Mouse (Mus musculus) liver, embryonic 14.5 days (tissue): Measurements from ENCODE around the gene Xpo6. TPM values are rescaled to one million over a fixed set of nuclear protein-coding genes. Genes with fewer than 3 reads are reported as not detected.

ENCODE experiments used
- ATAC-seq: fragments of 200-750 bp; cut with Nextera tagmentation; 2 replicates; pipeline ENCODE4 v1.8.0; 2017; ENCODE audit warnings: moderate number of reproducible peaks, mild to moderate bottlenecking, moderate library complexity; ENCODE audit not compliant: insufficient read depth
- DNase-seq, 3 experiments: peaks; one replicate each; pipeline ENCODE4 v3.0.0-alpha.2; 2012 to 2013; ENCODE audit warnings: low read depth in 3 of 3, low spot score in 3 of 3
- H3K27ac ChIP-seq: fragments of 300-500 bp; sonication (generic); 2 replicates; pipeline ENCODE4 v1.5.1; 2014; ENCODE audit warnings: moderate library complexity, mild to moderate bottlenecking, control low read depth, inconsistent platforms
- H3K27me3 ChIP-seq: fragments of 300-500 bp; sonication (generic); 2 replicates; pipeline ENCODE4 v1.6.1; 2014; ENCODE audit warnings: mild to moderate bottlenecking, low read length, moderate library complexity; ENCODE audit not compliant: control insufficient read depth, insufficient read depth
- H3K36me3 ChIP-seq: fragments of 300-500 bp; sonication (generic); replicated peaks from 2 replicates; pipeline ENCODE4 v1.6.1; 2014; ENCODE audit warnings: low read depth; ENCODE audit not compliant: control insufficient read depth, insufficient read depth
- H3K4me1 ChIP-seq, 2 experiments: fragments of 200-500 bp in 1 of 2; fragments of 300-500 bp in 1 of 2; sonication (generic) in 1 of 2; replicated peaks; 2 replicates each; pipeline ENCODE4 v1.6.1; 2012 to 2014; ENCODE audit warnings: antibody characterized with exemption in 1 of 2, inconsistent platforms in 1 of 2, low read length in 1 of 2; ENCODE audit not compliant: control insufficient read depth in 2 of 2, insufficient read depth in 2 of 2
- H3K4me2 ChIP-seq: fragments of 300-500 bp; sonication (generic); 2 replicates; pipeline ENCODE4 v1.6.1; 2014; ENCODE audit warnings: low read depth, mild to moderate bottlenecking, control low read depth, moderate library complexity
- H3K4me3 ChIP-seq, 2 experiments: fragments of 200-500 bp in 1 of 2; fragments of 300-500 bp in 1 of 2; sonication (generic) in 1 of 2; 2 replicates each; pipeline ENCODE4 v1.5.1; 2012 to 2014; ENCODE audit warnings: low read depth in 2 of 2, low read length in 2 of 2, mild to moderate bottlenecking in 2 of 2, control low read depth in 1 of 2, inconsistent platforms in 1 of 2, moderate library complexity in 1 of 2; ENCODE audit not compliant: insufficient read depth in 1 of 2
- H3K9ac ChIP-seq: fragments of 300-500 bp; sonication (generic); replicated peaks from 2 replicates; pipeline ENCODE4 v1.6.1; 2014; ENCODE audit warnings: mild to moderate bottlenecking, control low read depth, moderate library complexity
- H3K9me3 ChIP-seq: fragments of 300-500 bp; sonication (generic); 2 replicates; pipeline ENCODE4 v1.6.1; 2016; ENCODE audit warnings: low read length, mixed read lengths; ENCODE audit not compliant: control insufficient read depth
- CTCF ChIP-seq: IDR thresholded peaks from 2 replicates; pipeline ENCODE4 v1.5.1; 2016; ENCODE audit warnings: antibody characterized with exemption, low read depth, control low read depth
- EP300 ChIP-seq: IDR thresholded peaks from 2 replicates; pipeline ENCODE4 v1.6.1; 2016; ENCODE audit warnings: antibody characterized with exemption, low read depth
- WGBS: fragments of 180-500 bp; shearing (Covaris S2); extraction: QIAGEN DNeasy Blood & Tissue Kit; methylation state at CpG from one replicate; pipeline ENCODE4 v1.1.7; 2014; ENCODE audit not compliant: insufficient replicate concordance; 5-methylcytosine and 5-hydroxymethylcytosine counted together
- polyA plus RNA-seq, 2 experiments: library from polyadenylated mRNA; depleted of rRNA in 1 of 2; stranded (reverse) in 1 of 2; unstranded in 1 of 2; fragments of >200 nt; fragmentation: Nextera tagmentation in 1 of 2; extraction: Ambion mirVana in 1 of 2; gene quantifications; 2 replicates each; pipeline versions ENCODE4 v1.2.1 to v1.2.3; 2012 to 2014

Gene Xpo6
- polyA plus RNA-seq, 2 experiments = 18.2 to 47.5 TPM

- Histone ChIP-seq H3K36me3 (peaks cover 14% of the 10 kb centered on the region), H3K9me3 (no peaks in the 10 kb centered on the region), H3K27ac (no peak overlapping the region), H3K4me2 (no peak overlapping the region), H3K4me1 (no peaks in the 10 kb centered on the region), H3K9ac (no peak overlapping the region), H3K27me3 (no peaks in the 10 kb centered on the region), H3K4me3 (no peak overlapping the region)
- ATAC-seq (no peak), DNase-seq (no peak)
- WGBS = 89% methylated on average over 1 of the region's 1 CpGs
- no peak for TF ChIP-seq CTCF
- TF ChIP-seq EP300 = no peak
These were observed 54.1 kb downstream of the Xpo6 start for GRCm38 (mm10) chr7:126146156-126146555.

GRCm38 (mm10) chr7:126144364-126144763 lies 55.9 kb downstream of the Xpo6 start:
- H3K4me3 ChIP-seq = no peak overlapping the region
- WGBS = 53% methylated on average over 2 of the region's 2 CpGs
- no peaks in the 10 kb centered on the region for H3K4me1 ChIP-seq
- no peak overlapping the region for H3K27ac ChIP-seq
- no peak overlapping the region for H3K9ac ChIP-seq
- H3K4me2 ChIP-seq = no peak overlapping the region
- ATAC-seq (no peak), DNase-seq (no peak)
- H3K27me3 ChIP-seq = no peaks in the 10 kb centered on the region
- TF ChIP-seq CTCF = no peak
- TF ChIP-seq EP300 = no peak
- H3K9me3 ChIP-seq = no peaks in the 10 kb centered on the region
- H3K36me3 ChIP-seq = peaks cover 31% of the 10 kb centered on the region

GRCm38 (mm10) chr7:126137850-126138249 lies 62.5 kb downstream of the Xpo6 start:
- TF ChIP-seq EP300 (no peak), CTCF (no peak)
- WGBS = 85% methylated on average over 5 of the region's 5 CpGs
- DNase-seq = no peak
- Histone ChIP-seq H3K27ac (no peak overlapping the region), H3K4me1 (no peaks in the 10 kb centered on the region), H3K4me2 (no peak overlapping the region), H3K9me3 (no peaks in the 10 kb centered on the region), H3K27me3 (no peaks in the 10 kb centered on the region), H3K9ac (no peak overlapping the region), H3K36me3 (peaks cover 26% of the 10 kb centered on the region), H3K4me3 (no peak overlapping the region)
- no peak for ATAC-seq

- TF ChIP-seq CTCF (no peak), EP300 (no peak)
- Histone ChIP-seq H3K27me3 (no peaks in the 10 kb centered on the region), H3K4me3 (no peak overlapping the region), H3K36me3 (peaks cover 21% of the 10 kb centered on the region), H3K27ac (no peak overlapping the region), H3K9ac (no peak overlapping the region), H3K4me1 (no peaks in the 10 kb centered on the region), H3K9me3 (no peaks in the 10 kb centered on the region), H3K4me2 (no peak overlapping the region)
- ATAC-seq (no peak), DNase-seq (no peak)
- WGBS = 47% methylated on average over 2 of the region's 2 CpGs
These were observed 64.9 kb downstream of the Xpo6 start for GRCm38 (mm10) chr7:126135391-126135790.

- no peaks in the 10 kb centered on the region for H3K27me3 ChIP-seq
- H3K4me1 ChIP-seq = no peaks in the 10 kb centered on the region
- ATAC-seq = no peak
- peaks cover 15% of the 10 kb centered on the region for H3K36me3 ChIP-seq
- WGBS = 62% methylated on average over 4 of the region's 4 CpGs
- no peak overlapping the region for H3K9ac ChIP-seq
- no peak overlapping the region for H3K27ac ChIP-seq
- TF ChIP-seq CTCF = no peak
- TF ChIP-seq EP300 = 0 out of 2 replicates have a peak, but pooled peaks have one; percentile 13
- no peak overlapping the region for H3K4me3 ChIP-seq
- no peaks in the 10 kb centered on the region for H3K9me3 ChIP-seq
- no peak overlapping the region for H3K4me2 ChIP-seq
- DNase-seq = peak in 2 of 3 experiments; percentile 24 to 33
These were observed 65.5 kb downstream of the Xpo6 start for GRCm38 (mm10) chr7:126134634-126135321.
